Mouse (Mus musculus): ENCODE measurements at regions not wholly inside any gene's neighbourhood (a gene's known extent, or its start where the extent isn't known, plus 50 kb on each side); places are given as distances from the start of the nearest gene placed in this dataset.

DNA sequence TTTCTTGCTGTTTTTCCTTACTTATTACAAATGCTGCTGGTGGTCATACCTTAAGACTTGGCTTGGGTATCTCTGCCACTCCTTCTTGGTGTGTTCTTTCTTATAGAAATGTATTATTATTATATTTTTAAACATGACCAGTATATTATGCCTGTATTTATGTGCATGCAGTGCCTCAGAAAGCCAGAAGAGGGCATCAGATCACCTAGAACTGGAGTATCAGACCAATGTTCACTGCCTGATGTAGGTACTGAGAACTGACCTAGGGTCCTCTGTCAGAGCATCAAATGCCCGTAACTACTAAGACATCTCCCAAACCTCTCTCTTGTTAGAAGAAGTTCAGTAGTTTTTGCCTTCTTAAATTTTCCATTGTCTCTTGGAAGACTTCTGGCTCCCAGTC is 380.7 kb downstream of the Zfp619 start:
- ATAC-seq (ENCODE audit: low FRiP score, low read depth), result no peak
- H3K4me1 ChIP-seq, result no peaks in the 10 kb centered on the region
- H3K9ac ChIP-seq (replicated peaks), result no peak overlapping the region
- H3K27ac ChIP-seq (replicated peaks), result no peak overlapping the region
- no peak overlapping the region for H3K4me2 ChIP-seq (replicated peaks)
- no peak overlapping the region for H3K4me3 ChIP-seq
- no peaks in the 10 kb centered on the region for H3K9me3 ChIP-seq
- WGBS, result 97% methylated on average over 1 of the region's 1 CpGs
- H3K36me3 ChIP-seq, result no peaks in the 10 kb centered on the region
- no peaks in the 10 kb centered on the region for H3K27me3 ChIP-seq

DNA sequence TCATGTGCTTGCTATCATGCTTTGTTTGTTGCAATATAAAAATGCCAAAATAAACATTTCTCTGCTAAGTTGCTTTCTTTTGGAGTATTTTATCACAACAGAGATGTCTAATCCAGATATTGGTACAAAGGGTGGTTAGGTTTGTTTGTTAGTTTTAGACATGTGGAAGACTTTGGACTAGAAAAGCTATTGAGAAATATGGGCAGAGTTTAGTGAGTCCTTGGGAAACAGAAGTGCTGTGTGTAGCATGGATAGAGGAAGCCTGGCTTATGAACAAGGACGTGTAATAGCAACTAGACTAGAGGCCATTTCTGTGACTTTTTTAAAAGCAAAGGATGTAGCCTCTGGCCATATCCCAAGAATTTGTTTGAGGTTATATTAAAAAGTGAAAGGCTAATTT is 416.4 kb downstream of the Zfp619 start:
- H3K4me1 ChIP-seq, result no peaks in the 10 kb centered on the region
- H3K4me2 ChIP-seq (replicated peaks), result no peak overlapping the region
- no peak for ATAC-seq (ENCODE audit: low FRiP score, low read depth)
- H3K36me3 ChIP-seq, result no peaks in the 10 kb centered on the region
- no peaks in the 10 kb centered on the region for H3K9me3 ChIP-seq
- WGBS, result 85% methylated on average over 1 of the region's 1 CpGs
- H3K27ac ChIP-seq (replicated peaks), result no peak overlapping the region
- H3K9ac ChIP-seq (replicated peaks), result no peak overlapping the region
- no peak overlapping the region for H3K4me3 ChIP-seq
- H3K27me3 ChIP-seq, result no peaks in the 10 kb centered on the region

DNA sequence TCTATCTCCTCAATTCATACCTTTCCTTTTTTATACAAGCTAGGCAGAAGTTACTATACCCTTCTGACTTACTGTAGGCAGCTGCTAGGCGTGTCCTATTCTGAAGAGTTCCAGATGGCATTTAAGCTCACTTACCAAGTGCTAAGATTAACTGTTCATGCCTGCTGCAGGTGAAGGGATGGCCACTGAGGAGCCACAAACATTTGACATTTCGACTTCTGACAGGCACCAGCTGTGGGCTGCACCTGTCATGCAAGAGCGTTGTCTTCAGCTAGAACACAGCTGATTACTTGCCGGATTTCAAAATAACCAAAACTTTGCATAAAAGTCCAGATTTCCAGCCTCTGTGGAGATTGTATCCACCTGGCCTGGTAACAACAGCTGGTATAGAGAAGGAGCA is 419.7 kb downstream of the Zfp619 start:
- Histone ChIP-seq H3K36me3 (no peaks in the 10 kb centered on the region), H3K27me3 (no peaks in the 10 kb centered on the region), H3K4me3 (no peak overlapping the region), H3K9me3 (no peaks in the 10 kb centered on the region), H3K4me2 (replicated peaks) (no peak overlapping the region), H3K27ac (replicated peaks) (no peak overlapping the region), H3K9ac (replicated peaks) (no peak overlapping the region), H3K4me1 (no peaks in the 10 kb centered on the region)
- WGBS, result 86% methylated on average over 4 of the region's 4 CpGs
- no peak for ATAC-seq (ENCODE audit: low FRiP score, low read depth)

DNA sequence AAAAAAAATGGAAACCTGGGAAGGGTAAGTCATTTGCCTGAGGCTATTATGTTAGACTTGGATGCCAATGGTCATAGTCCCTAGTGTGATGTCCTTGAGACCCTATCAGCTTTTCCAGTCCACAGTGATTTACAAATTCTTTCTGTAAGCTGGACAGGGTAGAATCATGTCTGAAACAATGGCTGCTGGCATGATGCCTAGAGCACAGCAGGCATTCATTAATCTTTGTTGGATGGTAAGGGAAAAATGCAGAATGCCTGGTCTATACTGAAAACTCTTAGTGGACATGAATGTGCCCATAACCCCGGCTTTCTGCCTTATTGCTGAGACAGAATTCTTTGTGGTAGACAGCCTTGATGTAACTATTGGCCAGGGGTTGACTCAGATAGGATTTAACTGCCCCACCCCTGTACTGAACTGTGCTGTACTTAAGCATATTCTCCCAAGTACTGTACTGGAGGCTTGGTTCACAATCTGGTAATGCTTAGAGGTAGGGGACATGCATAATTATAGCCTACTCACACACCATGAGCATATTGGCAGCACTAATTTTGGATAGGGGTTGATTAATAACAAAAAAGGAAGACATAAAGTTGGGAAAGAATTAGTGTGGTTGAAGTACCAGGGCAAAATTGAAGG is 424.8 kb downstream of the Zfp619 start:
- no peak for ATAC-seq (ENCODE audit: low FRiP score, low read depth)

DNA sequence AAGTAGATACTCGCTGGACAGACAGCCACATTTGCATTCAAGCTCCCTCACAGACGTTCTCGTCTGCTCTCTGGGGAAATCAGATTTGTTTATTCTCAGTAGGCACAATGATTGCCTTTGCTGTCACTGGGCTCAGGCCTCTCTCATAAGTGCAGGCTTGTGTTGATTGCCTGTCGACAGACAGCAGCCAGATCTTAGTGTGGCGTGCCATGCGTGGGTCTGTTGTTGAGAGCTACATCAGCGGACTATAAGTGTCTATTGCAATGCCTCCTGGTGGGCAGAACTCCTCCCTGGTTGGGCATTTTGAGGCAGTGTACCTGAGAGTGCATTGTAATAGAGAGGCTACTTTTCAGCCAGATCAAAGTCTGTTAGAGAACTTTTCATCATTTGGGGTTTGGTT is 436.5 kb downstream of the Zfp619 start:
- no peak overlapping the region for H3K9ac ChIP-seq (replicated peaks)
- ATAC-seq (ENCODE audit: low FRiP score, low read depth), result no peak
- H3K36me3 ChIP-seq, result no peaks in the 10 kb centered on the region
- no peak overlapping the region for H3K27ac ChIP-seq (replicated peaks)
- H3K9me3 ChIP-seq, result no peaks in the 10 kb centered on the region
- no peak overlapping the region for H3K4me2 ChIP-seq (replicated peaks)
- H3K4me3 ChIP-seq, result no peak overlapping the region
- WGBS, result 77% methylated on average over 7 of the region's 7 CpGs
- no peaks in the 10 kb centered on the region for H3K4me1 ChIP-seq
- H3K27me3 ChIP-seq, result no peaks in the 10 kb centered on the region

More for the DNA sequence above, 424.8 kb downstream of the Zfp619 start:
- Histone ChIP-seq H3K4me1 (no peaks in the 10 kb centered on the region), H3K27ac (replicated peaks) (no peak overlapping the region), H3K4me2 (replicated peaks) (no peak overlapping the region), H3K4me3 (no peak overlapping the region), H3K9ac (replicated peaks) (no peak overlapping the region), H3K27me3 (no peaks in the 10 kb centered on the region), H3K36me3 (no peaks in the 10 kb centered on the region), H3K9me3 (no peaks in the 10 kb centered on the region)
- 56% methylated on average over 1 of the region's 1 CpGs for WGBS

DNA sequence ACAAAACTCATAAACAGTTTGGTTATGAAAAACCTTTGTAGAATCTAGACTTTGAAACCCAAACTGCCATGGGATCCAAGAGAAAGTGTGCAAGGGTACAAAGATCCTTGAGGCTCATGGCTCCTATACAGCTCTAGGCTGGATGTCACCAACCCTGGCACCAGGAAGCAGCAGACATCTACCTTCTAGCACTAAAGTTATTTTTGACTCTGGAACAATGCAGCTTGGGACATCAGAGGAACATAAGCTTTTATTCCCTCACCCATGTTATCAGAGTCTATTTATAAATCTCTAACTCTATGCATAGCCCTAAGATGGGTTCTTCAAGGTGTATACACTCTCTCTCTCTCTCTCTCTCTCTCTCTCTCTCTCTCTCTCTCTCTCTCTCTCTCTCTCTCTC is 437.4 kb downstream of the Zfp619 start:
- Histone ChIP-seq H3K27me3 (no peaks in the 10 kb centered on the region), H3K4me1 (no peaks in the 10 kb centered on the region), H3K27ac (replicated peaks) (no peak overlapping the region), H3K9me3 (no peaks in the 10 kb centered on the region), H3K4me3 (no peak overlapping the region), H3K4me2 (replicated peaks) (no peak overlapping the region), H3K36me3 (no peaks in the 10 kb centered on the region), H3K9ac (replicated peaks) (no peak overlapping the region)
- ATAC-seq (ENCODE audit: low FRiP score, low read depth), result no peak

DNA sequence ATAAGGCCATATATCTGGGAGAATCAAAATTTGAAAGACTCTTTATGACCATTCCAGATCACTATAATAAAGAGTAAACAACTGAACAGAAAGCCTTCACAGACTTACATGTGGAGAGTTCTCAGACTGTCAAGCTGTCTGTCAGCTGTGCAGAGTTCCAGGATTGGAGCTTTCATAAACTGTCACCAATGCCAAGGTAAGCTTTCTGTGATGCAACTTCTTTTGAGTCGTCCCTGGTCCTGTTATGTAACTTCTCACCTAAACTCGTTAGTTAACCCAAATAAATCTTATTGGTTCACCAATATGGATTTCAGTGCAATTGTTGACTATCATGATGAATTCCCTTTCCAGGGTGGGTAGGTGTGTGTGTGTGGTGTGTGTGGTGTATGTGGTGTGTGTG is 460.6 kb downstream of the Zfp619 start:
- WGBS, result 82% methylated on average over 2 of the region's 2 CpGs
- no peak overlapping the region for H3K9ac ChIP-seq (replicated peaks)
- no peaks in the 10 kb centered on the region for H3K27me3 ChIP-seq
- no peak overlapping the region for H3K4me2 ChIP-seq (replicated peaks)
- no peak overlapping the region for H3K4me3 ChIP-seq
- H3K4me1 ChIP-seq, result no peaks in the 10 kb centered on the region
- no peak overlapping the region for H3K27ac ChIP-seq (replicated peaks)
- no peaks in the 10 kb centered on the region for H3K9me3 ChIP-seq
- no peak for ATAC-seq (ENCODE audit: low FRiP score, low read depth)
- no peaks in the 10 kb centered on the region for H3K36me3 ChIP-seq

DNA sequence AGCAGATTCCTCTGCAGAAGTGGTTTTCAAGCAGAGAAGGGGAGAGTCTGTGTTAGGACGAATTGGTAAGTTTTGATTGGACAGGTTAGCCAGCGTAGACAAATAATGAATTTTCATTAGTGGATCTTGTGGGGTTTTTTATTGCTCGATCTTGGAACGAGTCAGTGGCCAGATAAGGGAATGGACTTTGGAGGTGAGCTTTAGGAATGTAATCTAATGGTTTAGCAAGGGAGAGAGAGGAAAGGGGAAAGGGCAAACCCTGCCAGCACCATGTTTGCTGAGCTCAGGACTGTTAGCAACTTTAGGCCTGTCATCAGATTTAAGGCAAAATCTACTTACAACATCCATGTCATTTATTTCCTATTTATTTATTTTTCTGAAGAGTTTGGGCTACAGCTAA is 464.1 kb downstream of the Zfp619 start:
- no peak for ATAC-seq (ENCODE audit: low FRiP score, low read depth)
- Histone ChIP-seq H3K4me2 (replicated peaks) (no peak overlapping the region), H3K27ac (replicated peaks) (no peak overlapping the region), H3K4me1 (no peaks in the 10 kb centered on the region), H3K9me3 (no peaks in the 10 kb centered on the region), H3K9ac (replicated peaks) (no peak overlapping the region), H3K27me3 (no peaks in the 10 kb centered on the region), H3K4me3 (no peak overlapping the region), H3K36me3 (no peaks in the 10 kb centered on the region)
- 88% methylated on average over 4 of the region's 4 CpGs for WGBS

All from midbrain, embryonic 12.5 days (tissue).